Mouse (Mus musculus): ENCODE results near the gene Memo1. TPM values are rescaled to one million over a fixed set of nuclear protein-coding genes. Genes with fewer than 3 reads are reported as not detected.
"Not testable (repeated sequence)": the region's sequence is repeated elsewhere in the genome, so short reads cannot be mapped to it uniquely, and the experiment has no call there.

The Memo1 gene
- 10 to 100 TPM; 53.1 to 60.0 TPM for total RNA-seq (2021)
- long read RNA-seq, experiment 1, transcript Memo1-210 (9 exons, 3,163 nt): major isoform, 9 of 28 reads
- long read RNA-seq, experiment 1, partial matches to known transcripts: 1 of 28 reads
- long read RNA-seq, experiment 1, other reads (novel, unspliced or antisense): 16 of 28 reads
- long read RNA-seq, experiment 2, transcript Memo1-210 (9 exons, 3,163 nt): major isoform, 7 of 24 reads
- long read RNA-seq, experiment 2, partial matches to known transcripts: 1 of 24 reads
- long read RNA-seq, experiment 2, other reads (novel, unspliced or antisense): 12 of 24 reads

GRCm38 (mm10) chr17:74295026-74295970 lies at the start of gene Memo1:
Gene Memo1 (minus strand): TSS chr17:74295521.
- intact Hi-C loops (cut with DNase I): loop anchor here (10.0 kb wide), 1 partner anchor 270 kb away; no protein-coding TSS in a partner anchor
- DNase-seq (ENCODE audit: low spot score in 2 of 2): peak; percentile 85 to 88

DNA sequence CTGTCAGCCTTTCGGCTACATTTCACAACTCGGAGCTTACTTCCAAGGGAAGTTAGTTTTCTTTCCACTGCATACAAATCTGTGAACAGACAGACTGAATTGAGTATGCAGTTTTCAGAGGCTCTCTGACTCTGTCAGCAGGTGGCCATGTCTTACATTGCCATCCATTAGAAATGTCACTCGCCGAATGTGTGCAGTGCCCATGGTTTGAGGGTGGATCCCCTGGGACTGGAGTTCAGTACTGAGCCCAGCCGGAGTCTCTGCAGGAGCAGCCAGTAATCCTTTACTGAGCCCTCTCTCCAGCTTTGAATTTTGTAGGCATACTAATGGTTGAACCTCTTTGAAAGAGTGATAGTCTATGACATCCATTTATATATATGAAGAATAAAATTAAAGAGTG lies 45.8 kb upstream of the Memo1 start:
- intact Hi-C loops (cut with DNase I): no loop called here
- no peak for DNase-seq (ENCODE audit: low spot score in 2 of 2)

DNA sequence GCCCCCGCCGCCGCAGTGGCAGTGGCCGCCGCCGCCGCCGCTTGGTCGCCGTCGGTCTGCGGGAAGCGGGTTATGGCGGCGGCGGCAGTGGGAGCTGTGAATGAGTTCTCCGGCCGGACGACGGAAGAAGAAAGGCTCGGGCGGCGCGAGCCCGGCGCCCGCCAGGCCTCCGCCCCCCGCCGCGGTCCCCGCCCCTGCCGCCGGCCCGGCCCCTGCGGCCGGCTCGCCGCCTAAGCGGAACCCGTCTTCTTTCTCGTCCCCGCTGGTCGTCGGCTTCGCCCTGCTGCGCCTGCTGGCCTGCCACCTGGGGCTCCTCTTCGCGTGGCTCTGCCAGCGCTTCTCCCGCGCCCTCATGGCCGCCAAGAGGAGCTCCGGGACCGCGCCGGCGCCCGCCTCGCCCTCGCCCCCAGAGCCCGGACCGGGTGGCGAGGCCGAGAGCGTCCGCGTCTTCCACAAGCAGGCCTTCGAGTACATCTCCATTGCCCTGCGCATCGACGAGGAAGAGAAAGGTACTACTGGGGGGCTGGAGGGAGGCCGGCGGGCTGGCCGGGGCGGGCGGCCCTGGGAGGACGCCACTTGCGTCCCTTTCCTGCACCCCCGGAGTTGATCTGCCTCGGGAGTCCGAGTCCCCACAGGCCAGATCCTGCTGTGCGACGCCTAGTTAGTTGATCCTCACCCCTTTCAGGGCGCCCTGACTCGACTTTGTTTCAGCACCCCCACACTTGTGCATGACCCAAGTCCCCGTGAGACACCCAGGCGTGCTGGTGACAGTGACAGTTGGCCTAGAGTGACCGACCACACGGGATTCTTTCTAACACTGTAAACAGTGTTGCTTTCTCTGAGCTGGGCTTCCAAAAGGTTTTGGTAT lies 43.9 kb upstream of the Memo1 start, which contains the start of gene Spast:
Gene Spast (plus strand): TSS at position 51 of the 868 bp plus-strand sequence.
- intact Hi-C loops (cut with DNase I): no loop called here
- peak; percentile 30 to 55 for DNase-seq (ENCODE audit: low spot score in 2 of 2)

- DNase-seq (ENCODE audit: low spot score in 2 of 2): peak; percentile 94 to 96
- intact Hi-C loops (cut with DNase I): no loop called here
Observed at GRCm38 (mm10) chr17:74338225-74338931, 43.1 kb upstream of the Memo1 start.

DNA sequence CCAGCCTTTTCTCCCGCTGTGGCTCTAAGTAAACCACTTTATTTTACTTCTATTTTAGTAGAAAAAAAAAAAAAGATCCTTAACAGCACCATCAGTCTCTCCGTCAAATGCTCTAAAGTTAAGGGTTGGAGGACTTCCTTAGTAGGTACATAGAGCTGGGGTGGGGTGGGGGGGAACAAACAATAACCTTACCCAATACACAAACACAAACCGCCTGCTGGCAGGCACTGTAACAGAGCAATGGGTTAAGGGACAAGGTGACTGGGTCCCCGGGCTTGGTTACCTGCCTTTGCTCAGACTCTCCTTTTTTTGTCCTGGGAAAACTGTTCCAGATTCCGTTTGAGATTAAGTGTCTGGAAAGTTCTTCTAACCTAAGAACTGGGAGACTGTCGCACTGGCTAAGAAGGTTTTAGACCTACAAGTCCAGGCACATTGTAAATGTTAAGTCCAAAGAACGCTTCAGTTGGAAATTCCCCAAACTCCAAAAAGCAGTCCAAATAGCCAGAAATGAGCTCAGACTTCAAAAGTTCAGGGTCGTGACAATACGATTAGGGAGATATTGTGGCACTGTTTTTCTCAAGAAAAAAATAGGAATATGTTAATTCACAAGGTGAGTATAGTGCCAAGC lies 35.8 kb upstream of the Memo1 start:
- intact Hi-C loops (cut with DNase I): no loop called here
- no peak for DNase-seq (ENCODE audit: low spot score in 2 of 2)

GRCm38 (mm10) chr17:74328146-74328545 lies 32.8 kb upstream of the Memo1 start:
- peak; percentile 29 to 46 for DNase-seq (ENCODE audit: low spot score in 2 of 2)
- intact Hi-C loops (cut with DNase I): not testable (repeated sequence)

DNA sequence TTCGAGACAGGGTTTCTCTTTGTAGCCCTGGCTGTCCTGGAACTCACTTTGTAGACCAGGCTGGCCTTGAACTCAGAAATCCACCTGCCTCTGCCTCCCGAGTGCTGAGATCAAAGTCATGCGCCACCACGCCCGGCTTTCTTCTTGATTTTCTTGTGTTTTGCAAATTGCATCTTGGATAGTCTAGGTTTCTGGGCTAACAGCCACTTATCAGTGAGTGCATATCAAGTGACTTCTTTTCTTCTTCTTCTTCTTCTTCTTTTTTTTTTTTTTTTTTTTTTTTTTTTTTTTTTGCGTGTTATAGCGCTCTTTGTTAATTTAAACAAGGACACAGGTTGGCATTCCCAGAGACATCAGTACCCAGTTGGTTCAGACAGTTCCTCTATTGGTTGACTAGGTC lies 31.9 kb upstream of the Memo1 start:
- DNase-seq (ENCODE audit: low spot score in 2 of 2); intact Hi-C loops (cut with DNase I): not testable (repeated sequence)

DNA sequence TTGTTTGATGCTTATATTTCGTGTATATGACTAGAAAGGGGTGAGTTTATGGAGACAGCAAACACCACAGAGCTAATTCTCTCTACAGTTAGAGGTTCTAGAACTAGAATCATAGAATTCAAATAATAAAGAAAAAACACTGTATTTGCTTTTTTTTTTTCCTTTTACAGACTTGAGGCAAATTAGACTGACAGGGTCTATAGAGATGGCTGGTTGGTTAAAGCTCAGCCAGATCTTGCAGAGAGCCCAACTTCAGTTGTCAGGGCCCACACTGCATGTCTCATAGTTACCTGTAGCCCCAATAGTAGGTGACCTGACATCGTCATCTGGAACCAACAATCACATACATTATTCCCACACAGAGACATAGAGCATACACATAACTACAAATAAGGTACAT lies 28.5 kb upstream of the Memo1 start, which contains the start of gene Dpy30:
Gene Dpy30 (minus strand): TSS at position 101 of the 400 bp plus-strand sequence.
- intact Hi-C loops (cut with DNase I): no loop called here
- DNase-seq (ENCODE audit: low spot score in 2 of 2): no peak

- no peak for DNase-seq (ENCODE audit: low spot score in 2 of 2)
- intact Hi-C loops (cut with DNase I): no loop called here
Observed at GRCm38 (mm10) chr17:74322400-74323054, 27.2 kb upstream of the Memo1 start.

DNA sequence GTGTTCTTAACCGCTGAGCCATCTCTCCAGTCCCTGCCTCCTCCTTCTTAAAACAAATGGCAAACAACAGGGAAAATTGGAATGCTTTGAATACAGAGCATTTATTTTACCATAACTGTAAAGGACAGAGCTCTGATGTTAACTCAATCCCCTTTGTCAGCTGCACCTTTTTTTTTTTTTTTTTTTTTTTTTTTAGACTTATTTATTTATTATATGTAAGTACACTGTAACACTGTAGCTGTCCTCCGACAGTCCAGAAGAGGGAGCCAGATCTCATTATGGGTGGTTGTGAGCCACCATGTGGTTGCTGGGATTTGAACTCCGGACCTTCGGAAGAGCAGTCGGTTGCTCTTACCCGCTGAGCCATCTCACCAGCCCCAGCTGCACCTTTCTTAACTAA lies 23.4 kb upstream of the Memo1 start:
- DNase-seq (ENCODE audit: low spot score in 2 of 2): no peak
- intact Hi-C loops (cut with DNase I): no loop called here

- intact Hi-C loops (cut with DNase I): no loop called here
- DNase-seq (ENCODE audit: low spot score in 2 of 2): peak; percentile 87 to 89
Observed at GRCm38 (mm10) chr17:74316309-74316863, 21.1 kb upstream of the Memo1 start.

DNA sequence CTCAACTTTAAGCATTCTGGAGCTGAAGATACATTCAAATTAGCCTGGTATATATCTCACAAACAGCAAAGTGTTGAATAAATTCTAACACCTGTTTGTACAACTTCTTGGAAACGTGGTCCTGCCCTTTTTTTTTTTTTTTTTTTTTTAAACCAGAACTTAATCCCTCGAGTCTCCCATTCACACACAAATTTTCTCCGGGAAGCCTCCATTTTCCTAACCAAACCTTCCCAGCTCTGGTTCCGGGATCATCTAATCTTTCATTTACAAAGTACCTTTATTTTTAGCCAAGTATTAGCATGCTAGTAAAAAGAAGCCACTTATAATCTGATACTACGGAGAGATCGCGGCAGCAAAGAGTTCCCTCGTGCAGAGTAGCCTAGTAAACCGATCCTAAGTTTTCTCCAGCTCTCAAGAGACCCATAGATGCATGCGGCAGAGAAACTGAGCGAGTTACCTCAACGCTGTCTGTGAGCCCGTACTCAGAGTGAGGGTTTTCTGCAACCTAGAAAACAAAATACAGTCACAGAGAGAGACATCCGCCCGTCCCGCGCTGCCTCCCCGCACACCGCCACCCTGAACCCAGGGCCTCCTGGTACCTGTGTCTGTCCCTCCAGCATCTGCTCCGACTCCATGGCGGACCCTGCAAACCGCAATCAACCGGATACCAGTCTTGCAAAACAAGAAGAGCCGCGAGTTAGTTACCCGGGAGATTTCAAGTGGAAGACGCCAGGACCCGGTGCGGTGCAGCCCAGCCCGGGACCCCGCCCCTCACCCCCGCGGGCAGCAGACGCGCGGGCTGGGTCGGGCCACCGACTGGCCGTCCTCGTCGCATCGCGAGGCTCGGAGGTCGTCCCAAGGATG lies 20.4 kb upstream of the Memo1 start:
- intact Hi-C loops (cut with DNase I): no loop called here
- peak in 1 of 2 experiments; percentile 21 for DNase-seq (ENCODE audit: low spot score in 2 of 2)

DNA sequence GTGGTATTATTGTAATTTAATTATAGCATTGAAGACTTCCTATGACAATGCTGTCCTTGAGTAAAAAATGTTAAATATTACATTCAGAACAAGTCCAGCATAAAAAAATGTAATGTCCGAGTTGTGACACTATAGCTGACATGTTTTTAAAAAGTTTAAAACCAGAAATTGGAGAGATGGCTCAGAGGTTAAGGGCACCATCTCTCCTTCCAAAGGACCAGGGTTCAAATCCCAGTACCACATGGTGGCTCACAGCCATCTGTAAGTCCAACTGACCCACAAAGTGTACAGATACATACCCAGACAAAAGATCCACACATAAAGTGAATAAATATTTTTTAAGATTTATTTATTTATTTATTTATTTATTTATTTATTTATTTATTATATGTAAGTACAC lies 10.7 kb upstream of the Memo1 start:
- intact Hi-C loops (cut with DNase I): no loop called here
- DNase-seq (ENCODE audit: low spot score in 2 of 2): no peak

GRCm38 (mm10) chr17:74305616-74306015 lies 10.3 kb upstream of the Memo1 start:
- no peak for DNase-seq (ENCODE audit: low spot score in 2 of 2)
- intact Hi-C loops (cut with DNase I): no loop called here

DNA sequence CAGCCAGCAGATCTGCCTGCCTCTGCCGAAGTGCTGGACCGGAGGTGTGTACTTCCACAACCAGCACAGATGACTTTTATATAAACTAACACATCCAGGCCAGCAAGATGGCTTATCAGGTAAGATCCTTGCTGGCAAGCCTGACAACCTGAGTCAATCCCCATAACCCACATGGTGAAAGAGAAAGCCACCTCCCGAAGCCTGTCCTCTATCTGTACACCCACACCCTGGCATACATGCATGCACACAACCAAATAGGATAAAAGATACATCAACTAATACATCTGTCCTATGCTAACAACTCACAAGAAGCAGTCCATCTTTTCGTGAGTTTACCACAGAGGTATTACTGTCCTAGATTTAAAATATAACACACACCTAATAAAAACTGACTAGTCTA lies 8.7 kb upstream of the Memo1 start:
- intact Hi-C loops (cut with DNase I): no loop called here
- no peak for DNase-seq (ENCODE audit: low spot score in 2 of 2)

DNA sequence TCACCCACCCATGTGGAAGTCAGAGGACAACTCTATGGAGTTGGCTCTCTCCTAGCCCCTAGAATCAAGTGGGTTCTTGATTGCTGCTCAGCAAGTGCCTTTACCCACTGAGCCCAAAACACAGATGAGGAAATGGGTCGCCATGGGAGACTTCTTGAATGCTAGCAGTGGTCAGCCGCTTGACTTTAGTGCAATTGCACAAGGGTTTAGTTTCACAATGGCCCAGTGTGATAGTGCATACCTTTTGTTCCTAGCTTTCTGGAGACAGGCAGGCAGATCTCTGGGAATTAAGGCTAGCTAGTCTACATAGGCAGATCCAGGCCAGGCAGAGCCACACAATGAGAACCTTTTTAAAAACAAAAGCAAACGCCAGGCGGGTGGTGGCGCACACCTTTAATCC lies 4.8 kb upstream of the Memo1 start:
- no peak for DNase-seq (ENCODE audit: low spot score in 2 of 2)
- intact Hi-C loops (cut with DNase I): no loop called here

GRCm38 (mm10) chr17:74296991-74297390 lies 1.7 kb upstream of the Memo1 start:
- intact Hi-C loops (cut with DNase I): loop anchor here (10.0 kb wide), 1 partner anchor 272 kb away; no protein-coding TSS in a partner anchor
- not testable (repeated sequence) for DNase-seq (ENCODE audit: low spot score in 2 of 2)
